Mouse (Mus musculus) ES-Bruce4 (cell line): ENCODE results near the gene Gpr25. TPM values are rescaled to one million over a fixed set of nuclear protein-coding genes. Genes with fewer than 3 reads are reported as not detected.

ENCODE experiments used
- H3K27ac ChIP-seq: 2 replicates; pipeline ENCODE4 v1.5.1; 2012; ENCODE audit warnings: low read length, inconsistent platforms; ENCODE audit not compliant: insufficient read depth
- H3K27me3 ChIP-seq: 2 replicates; pipeline ENCODE4 v1.6.1; 2012; ENCODE audit warnings: mild to moderate bottlenecking, low read length, inconsistent platforms; ENCODE audit not compliant: control insufficient read depth, poor library complexity, insufficient read depth, severe bottlenecking
- H3K36me3 ChIP-seq: 2 replicates; pipeline ENCODE4 v1.6.1; 2012; ENCODE audit warnings: inconsistent platforms, mild to moderate bottlenecking, low read length, moderate library complexity; ENCODE audit not compliant: control insufficient read depth, poor library complexity, insufficient read depth, severe bottlenecking
- H3K4me1 ChIP-seq: one replicate; pipeline ENCODE4 v1.8.1; 2011; ENCODE audit warnings: low read length; ENCODE audit not compliant: control insufficient read depth, insufficient read depth
- H3K4me3 ChIP-seq: 2 replicates; pipeline ENCODE4 v1.5.1; 2011; ENCODE audit warnings: low read depth, mild to moderate bottlenecking, low read length
- H3K9ac ChIP-seq: 2 replicates; pipeline ENCODE4 v1.6.1; 2012; ENCODE audit warnings: low read depth, mild to moderate bottlenecking, inconsistent platforms; ENCODE audit not compliant: poor library complexity, severe bottlenecking
- H3K9me3 ChIP-seq: replicated peaks from 2 replicates; pipeline ENCODE4 v1.6.1; 2012; ENCODE audit warnings: mild to moderate bottlenecking, low read length, inconsistent platforms; ENCODE audit not compliant: control insufficient read depth, poor library complexity, insufficient read depth, severe bottlenecking
- CTCF ChIP-seq: IDR thresholded peaks from one replicate; pipeline ENCODE4 v1.8.1; 2011; ENCODE audit warnings: low read depth, low read length
- EP300 ChIP-seq: IDR thresholded peaks from 2 replicates; pipeline ENCODE4 v1.6.1; 2011; ENCODE audit warnings: low read depth, low read length; ENCODE audit not compliant: insufficient read depth
- POLR2A ChIP-seq: IDR thresholded peaks from one replicate; pipeline ENCODE4 v1.8.1; 2011; ENCODE audit warnings: low read length; ENCODE audit not compliant: insufficient read depth
- polyA plus RNA-seq: library from polyadenylated mRNA; stranded (reverse); fragments of >200 nt; gene quantifications from 2 replicates; pipeline ENCODE4 v1.2.4, GENCODE M21; 2011; ENCODE audit warnings: low read depth; ENCODE audit not compliant: missing spikeins, insufficient read depth, insufficient read length

The Gpr25 gene
- polyA plus RNA-seq, 1 experiment: not detected

GRCm38 (mm10) chr1:136227870-136228269 is 32.8 kb downstream of the Gpr25 start:
- H3K9ac ChIP-seq: no peak overlapping the region
- H3K27ac ChIP-seq: no peak overlapping the region
- TF ChIP-seq EP300 (no peak), CTCF (no peak), POLR2A (no peak)
- no peaks in the 10 kb centered on the region for H3K9me3 ChIP-seq
- H3K4me1 ChIP-seq: peaks cover 24% of the 10 kb centered on the region
- no peaks in the 10 kb centered on the region for H3K27me3 ChIP-seq
- no peak overlapping the region for H3K4me3 ChIP-seq
- no peaks in the 10 kb centered on the region for H3K36me3 ChIP-seq

- no peak overlapping the region for H3K27ac ChIP-seq
- TF ChIP-seq POLR2A: no peak
- no peaks in the 10 kb centered on the region for H3K36me3 ChIP-seq
- H3K4me1 ChIP-seq: peaks cover 24% of the 10 kb centered on the region
- H3K4me3 ChIP-seq: no peak overlapping the region
- H3K9ac ChIP-seq: no peak overlapping the region
- H3K27me3 ChIP-seq: no peaks in the 10 kb centered on the region
- no peaks in the 10 kb centered on the region for H3K9me3 ChIP-seq
Observed at GRCm38 (mm10) chr1:136226626-136227025, 34.0 kb downstream of the Gpr25 start.

DNA sequence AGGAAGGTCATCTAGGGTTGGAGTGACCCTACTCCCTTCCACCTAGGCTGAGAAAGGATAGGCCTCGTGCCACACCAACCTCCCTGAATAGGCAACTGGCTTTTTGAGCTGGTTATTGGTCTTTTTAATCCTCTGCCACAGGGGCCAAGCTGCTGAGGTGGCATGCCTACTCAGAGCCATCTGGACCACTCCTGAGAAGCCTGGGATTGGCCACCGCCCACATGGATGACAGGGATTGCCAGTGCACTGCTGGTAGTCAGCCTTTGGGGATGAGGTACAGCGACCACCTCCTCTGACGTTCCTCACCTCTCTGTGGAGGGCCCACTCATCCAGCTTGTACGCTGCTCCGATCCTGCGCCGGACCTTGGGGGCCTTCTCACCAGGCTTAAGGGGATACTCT is 34.8 kb downstream of the Gpr25 start:
- TF ChIP-seq EP300: no peak
- peaks cover 25% of the 10 kb centered on the region for H3K4me1 ChIP-seq
- no peaks in the 10 kb centered on the region for H3K36me3 ChIP-seq
- no peak overlapping the region for H3K27ac ChIP-seq
- H3K9ac ChIP-seq: no peak overlapping the region
- H3K9me3 ChIP-seq: no peaks in the 10 kb centered on the region
- no peak overlapping the region for H3K4me3 ChIP-seq
- H3K27me3 ChIP-seq: no peaks in the 10 kb centered on the region

DNA sequence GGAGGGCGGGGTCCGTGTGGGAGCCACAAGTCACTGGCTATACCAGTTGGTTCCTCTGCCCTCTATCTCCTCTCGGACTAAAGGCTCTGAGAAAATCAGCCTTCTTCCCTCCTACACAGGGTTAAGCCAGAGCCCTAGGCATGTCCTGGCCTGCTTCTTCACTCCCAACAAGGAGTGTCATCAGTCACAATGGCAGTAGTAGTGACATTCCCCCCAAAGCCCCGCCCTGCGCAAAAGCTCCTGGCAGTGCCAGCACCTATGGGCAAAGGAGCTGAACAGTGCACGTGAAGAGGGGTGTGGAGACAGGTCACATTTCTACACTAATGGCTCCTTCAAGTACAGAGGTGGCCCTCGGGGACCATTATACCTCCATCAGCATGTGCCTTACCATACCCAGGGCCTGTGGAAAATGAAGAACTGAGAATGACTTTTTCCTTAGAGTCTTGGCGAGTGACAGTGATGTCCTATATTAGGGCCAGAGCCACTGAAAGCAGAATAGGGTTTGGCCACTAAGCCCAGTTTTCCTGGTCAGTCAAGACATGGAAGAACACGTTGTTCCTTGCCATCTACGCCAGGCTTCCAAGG is 36.8 kb downstream of the Gpr25 start:
- Histone ChIP-seq H3K4me3 (no peak overlapping the region), H3K27me3 (no peaks in the 10 kb centered on the region), H3K36me3 (0 out of 2 replicates have a peak, but pooled peaks cover 3% of the 10 kb centered on the region), H3K27ac (no peak overlapping the region), H3K9me3 (no peaks in the 10 kb centered on the region), H3K9ac (no peak overlapping the region), H3K4me1 (peaks cover 20% of the 10 kb centered on the region)
- TF ChIP-seq EP300: no peak
- TF ChIP-seq POLR2A: no peak
- TF ChIP-seq CTCF: no peak

- no peak overlapping the region for H3K4me3 ChIP-seq
- H3K27ac ChIP-seq: no peak overlapping the region
- H3K27me3 ChIP-seq: no peaks in the 10 kb centered on the region
- H3K4me1 ChIP-seq: peaks cover 9% of the 10 kb centered on the region
- TF ChIP-seq CTCF: no peak
- no peak for TF ChIP-seq POLR2A
- TF ChIP-seq EP300: no peak
- no peak overlapping the region for H3K9ac ChIP-seq
- 0 out of 2 replicates have a peak, but pooled peaks cover 8% of the 10 kb centered on the region for H3K36me3 ChIP-seq
- no peaks in the 10 kb centered on the region for H3K9me3 ChIP-seq
Observed at GRCm38 (mm10) chr1:136222386-136222785, 38.3 kb downstream of the Gpr25 start.

GRCm38 (mm10) chr1:136220037-136220871 is 40.4 kb downstream of the Gpr25 start:
- Histone ChIP-seq H3K4me3 (peak overlapping the region; percentile 23; the same call in 1 of the 2 replicates), H3K27ac (peak overlapping the region; percentile 84), H3K9ac (peak overlapping the region; percentile 9; the same call in 1 of the 2 replicates), H3K4me1 (peaks cover 7% of the 10 kb centered on the region), H3K36me3 (0 out of 2 replicates have a peak, but pooled peaks cover 8% of the 10 kb centered on the region), H3K27me3 (no peaks in the 10 kb centered on the region), H3K9me3 (no peaks in the 10 kb centered on the region)
- TF ChIP-seq POLR2A (no peak), EP300 (peak; percentile 70)
